Mouse (Mus musculus): ENCODE data around the gene Psd. TPM values are rescaled to one million over a fixed set of nuclear protein-coding genes. Genes with fewer than 3 reads are reported as not detected.

The Psd gene
- total and polyA plus RNA-seq, 2 experiments from 2014 or later: 1.7 to 13.4 TPM

DNA sequence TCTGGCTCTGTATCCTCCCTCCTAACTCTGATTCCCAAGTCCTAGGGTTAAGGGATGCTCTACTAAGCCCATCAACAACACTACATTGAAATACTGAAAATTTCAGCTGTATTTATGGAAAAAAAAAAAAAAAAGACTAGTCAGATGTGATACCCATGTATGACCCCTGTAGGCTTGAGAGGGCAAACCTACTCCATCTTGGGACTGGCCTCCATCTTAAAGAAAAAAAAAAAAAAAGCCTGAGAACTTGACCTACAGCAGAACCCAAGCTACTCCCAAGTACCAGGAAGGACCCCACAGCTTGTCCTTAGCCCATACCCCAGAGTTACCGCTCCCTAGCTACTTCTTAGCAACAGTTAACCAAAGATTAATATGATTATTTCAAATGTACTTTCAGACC, 20.2 kb upstream of the Psd start:
- H3K36me3 ChIP-seq (replicated peaks; ENCODE audit: control insufficient read depth, insufficient read depth, low read length): no peaks in the 10 kb centered on the region
- ATAC-seq (ENCODE audit: insufficient read depth, low read depth): no peak
- no peak for DNase-seq (ENCODE audit: low spot score)
- H3K27ac ChIP-seq (ENCODE audit: low read depth): no peak overlapping the region
- no peaks in the 10 kb centered on the region for H3K27me3 ChIP-seq (ENCODE audit: control insufficient read depth, insufficient read depth, low read length)
- no peak overlapping the region for H3K4me2 ChIP-seq (ENCODE audit: low read depth, low read length)
- no peaks in the 10 kb centered on the region; the same call in 1 of the 2 replicates for H3K4me1 ChIP-seq (ENCODE audit: control insufficient read depth, insufficient read depth)
- no peak overlapping the region for H3K9ac ChIP-seq (replicated peaks; ENCODE audit: low read depth, low read length)
- H3K9me3 ChIP-seq (replicated peaks; ENCODE audit: control insufficient read depth, low read length): no peaks in the 10 kb centered on the region
- WGBS: 100% methylated on average over 1 of the region's 1 CpGs
- no peak overlapping the region for H3K4me3 ChIP-seq (ENCODE audit: low read depth, low read length)
- no peak for TF ChIP-seq EP300 (IDR thresholded peaks at IDR 0.05; ENCODE audit: low read depth)
- no peak for TF ChIP-seq CTCF (IDR thresholded peaks at IDR 0.05; ENCODE audit: low read depth)

DNA sequence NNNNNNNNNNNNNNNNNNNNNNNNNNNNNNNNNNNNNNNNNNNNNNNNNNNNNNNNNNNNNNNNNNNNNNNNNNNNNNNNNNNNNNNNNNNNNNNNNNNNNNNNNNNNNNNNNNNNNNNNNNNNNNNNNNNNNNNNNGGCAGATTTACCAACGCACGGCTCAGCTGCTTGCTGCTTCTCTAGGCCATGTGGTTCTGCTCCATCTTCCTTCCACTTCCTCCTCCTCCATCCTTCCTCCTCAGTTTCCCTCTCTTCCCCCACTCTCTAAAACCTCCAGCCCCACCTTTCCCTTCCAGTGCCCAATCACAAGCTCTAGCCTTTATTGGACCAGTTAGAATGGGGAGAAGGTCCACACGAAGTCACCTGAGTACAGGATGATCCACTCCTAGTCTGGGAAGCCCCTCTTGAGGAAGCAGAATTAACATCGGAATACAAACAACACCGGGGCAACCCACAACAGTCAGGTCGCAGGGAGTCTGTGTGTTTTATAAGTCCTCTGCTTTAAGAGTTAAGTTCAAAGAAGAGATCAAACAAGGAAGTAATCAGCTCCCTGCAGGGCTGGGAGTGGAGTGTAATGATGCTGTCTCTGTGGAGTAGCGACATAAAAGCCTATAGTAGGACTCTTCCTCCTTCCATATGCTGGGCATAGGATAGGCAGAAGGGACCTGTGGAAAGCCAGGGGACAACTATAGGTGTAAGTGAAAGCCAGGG, 17.9 kb upstream of the Psd start:
- DNase-seq (ENCODE audit: low spot score) (no peak), ATAC-seq (ENCODE audit: insufficient read depth, low read depth) (no peak)
- no peaks in the 10 kb centered on the region for H3K9me3 ChIP-seq (replicated peaks; ENCODE audit: control insufficient read depth, low read length)
- no peaks in the 10 kb centered on the region for H3K36me3 ChIP-seq (replicated peaks; ENCODE audit: control insufficient read depth, insufficient read depth, low read length)
- no peaks in the 10 kb centered on the region; the same call in 1 of the 2 replicates for H3K4me1 ChIP-seq (ENCODE audit: control insufficient read depth, insufficient read depth)
- no peak overlapping the region for H3K4me3 ChIP-seq (ENCODE audit: low read depth, low read length)
- no peak overlapping the region for H3K4me2 ChIP-seq (ENCODE audit: low read depth, low read length)
- WGBS: 23% methylated on average over 7 of the region's 7 CpGs
- TF ChIP-seq CTCF (IDR thresholded peaks at IDR 0.05; ENCODE audit: low read depth) (no peak), EP300 (IDR thresholded peaks at IDR 0.05; ENCODE audit: low read depth) (no peak)
- no peaks in the 10 kb centered on the region for H3K27me3 ChIP-seq (ENCODE audit: control insufficient read depth, insufficient read depth, low read length)
- no peak overlapping the region for H3K9ac ChIP-seq (replicated peaks; ENCODE audit: low read depth, low read length)
- no peak overlapping the region for H3K27ac ChIP-seq (ENCODE audit: low read depth)

DNA sequence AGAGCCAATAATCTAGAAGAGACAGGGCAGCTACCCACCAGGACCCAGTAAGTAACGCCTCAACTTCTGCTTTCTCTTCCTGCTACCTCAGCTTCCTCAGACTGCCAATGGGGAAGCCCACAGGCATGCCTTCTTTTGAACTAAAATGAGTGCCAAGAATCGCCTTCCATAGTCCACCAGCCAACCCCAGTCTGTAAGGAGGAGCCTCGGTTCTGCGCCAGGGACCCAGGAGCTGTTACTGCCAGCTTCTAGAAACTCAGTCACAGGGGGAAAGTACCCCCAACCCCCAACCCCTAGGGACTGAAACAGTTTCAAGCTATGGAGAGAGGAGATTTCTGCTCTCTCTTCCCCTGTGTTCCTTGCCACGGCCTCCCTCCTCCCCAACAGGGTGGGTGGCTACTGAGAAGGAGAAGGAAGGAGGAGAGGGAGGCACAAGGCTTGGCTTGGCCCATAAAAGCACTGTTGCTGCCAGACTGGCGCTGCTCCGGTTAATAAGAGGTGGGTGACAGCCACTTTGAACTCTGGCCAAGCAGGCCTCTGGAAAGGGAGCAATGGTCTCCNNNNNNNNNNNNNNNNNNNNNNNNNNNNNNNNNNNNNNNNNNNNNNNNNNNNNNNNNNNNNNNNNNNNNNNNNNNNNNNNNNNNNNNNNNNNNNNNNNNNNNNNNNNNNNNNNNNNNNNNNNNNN, 12.5 kb upstream of the Psd start:
- DNase-seq (ENCODE audit: low spot score) (no peak), ATAC-seq (ENCODE audit: insufficient read depth, low read depth) (no peak)
- Histone ChIP-seq H3K27ac (ENCODE audit: low read depth) (peak overlapping the region; percentile 45), H3K27me3 (ENCODE audit: control insufficient read depth, insufficient read depth, low read length) (no peaks in the 10 kb centered on the region), H3K9ac (replicated peaks; ENCODE audit: low read depth, low read length) (0 out of 2 replicates have a peak overlapping the region, but pooled peaks have one; percentile 1), H3K4me2 (ENCODE audit: low read depth, low read length) (no peak overlapping the region; the same call in 1 of the 2 replicates), H3K9me3 (replicated peaks; ENCODE audit: control insufficient read depth, low read length) (no peaks in the 10 kb centered on the region), H3K4me1 (ENCODE audit: control insufficient read depth, insufficient read depth) (peaks cover 7% of the 10 kb centered on the region; the same call in 1 of the 2 replicates), H3K36me3 (replicated peaks; ENCODE audit: control insufficient read depth, insufficient read depth, low read length) (no peaks in the 10 kb centered on the region), H3K4me3 (ENCODE audit: low read depth, low read length) (no peak overlapping the region)
- 64% methylated on average over 6 of the region's 7 CpGs for WGBS
- TF ChIP-seq CTCF (IDR thresholded peaks at IDR 0.05; ENCODE audit: low read depth) (no peak), EP300 (IDR thresholded peaks at IDR 0.05; ENCODE audit: low read depth) (no peak)

DNA sequence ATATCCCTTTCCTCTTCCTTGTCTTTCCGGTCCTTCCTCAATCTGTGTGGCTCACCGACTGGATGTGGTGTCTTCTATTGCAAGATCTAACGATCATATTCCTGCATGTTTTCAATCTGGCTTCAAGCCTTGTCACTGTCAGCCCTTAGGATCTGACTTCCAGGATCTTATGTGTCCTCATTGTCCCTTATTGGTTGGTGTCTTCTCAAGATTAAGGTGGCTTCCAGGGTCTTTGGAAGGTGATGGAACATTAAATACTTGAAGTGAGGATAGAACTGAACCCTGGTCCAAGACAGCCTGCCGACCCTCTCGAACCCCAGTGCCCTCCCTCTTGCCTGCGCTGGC, 12.0 kb upstream of the Psd start:
- Histone ChIP-seq H3K27ac (ENCODE audit: low read depth) (peak overlapping the region; percentile 45), H3K9ac (replicated peaks; ENCODE audit: low read depth, low read length) (0 out of 2 replicates have a peak overlapping the region, but pooled peaks have one; percentile 1), H3K9me3 (replicated peaks; ENCODE audit: control insufficient read depth, low read length) (no peaks in the 10 kb centered on the region), H3K4me2 (ENCODE audit: low read depth, low read length) (peak overlapping the region; percentile 45), H3K36me3 (replicated peaks; ENCODE audit: control insufficient read depth, insufficient read depth, low read length) (no peaks in the 10 kb centered on the region), H3K4me1 (ENCODE audit: control insufficient read depth, insufficient read depth) (peaks cover 7% of the 10 kb centered on the region; the same call in 1 of the 2 replicates), H3K27me3 (ENCODE audit: control insufficient read depth, insufficient read depth, low read length) (no peaks in the 10 kb centered on the region), H3K4me3 (ENCODE audit: low read depth, low read length) (peak overlapping the region; percentile 87)
- ATAC-seq (ENCODE audit: insufficient read depth, low read depth): peak; percentile 25
- WGBS: 47% methylated on average over 6 of the region's 6 CpGs
- TF ChIP-seq EP300 (IDR thresholded peaks at IDR 0.05; ENCODE audit: low read depth) (no peak), CTCF (IDR thresholded peaks at IDR 0.05; ENCODE audit: low read depth) (no peak)
- DNase-seq (ENCODE audit: low spot score): no peak

DNA sequence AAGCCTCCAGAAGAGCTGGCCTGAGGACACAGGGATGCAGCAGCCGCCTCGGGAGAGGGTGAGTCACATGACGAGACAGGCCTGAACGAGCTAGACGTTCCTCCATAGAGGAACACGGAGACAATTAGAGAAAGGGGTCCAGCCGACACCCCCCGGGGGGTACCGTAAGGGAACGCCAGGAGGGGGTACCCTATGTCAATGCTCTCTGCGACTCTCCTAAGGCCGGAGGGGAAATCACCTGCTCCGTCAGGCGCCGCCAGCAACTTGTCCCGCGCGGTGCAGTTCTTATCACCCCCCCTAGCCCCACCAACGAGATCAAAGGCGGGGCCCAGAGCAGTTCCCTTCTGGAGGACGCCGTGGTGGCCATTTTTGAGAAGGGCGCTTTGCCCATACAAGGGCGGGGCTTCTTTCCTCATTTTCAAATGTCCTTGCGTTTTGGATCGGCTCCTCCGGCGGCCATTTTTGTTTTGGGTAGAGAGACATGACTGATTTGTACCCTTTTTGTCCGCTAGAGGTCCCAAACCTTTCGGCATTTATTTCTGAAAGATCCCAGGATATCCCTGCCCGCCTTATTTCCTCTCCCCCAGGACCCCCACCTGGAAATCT, 11.5 kb upstream of the Psd start, which contains the start of gene Cuedc2:
Gene Cuedc2, minus strand, starts transcription at position 372 of the 606 bp plus-strand sequence.
- DNase-seq (ENCODE audit: low spot score): peak; percentile 95
- TF ChIP-seq CTCF (IDR thresholded peaks at IDR 0.05; ENCODE audit: low read depth) (peak; percentile 60), EP300 (IDR thresholded peaks at IDR 0.05; ENCODE audit: low read depth) (peak; percentile 69; the same call in 1 of the 2 replicates)
- Histone ChIP-seq H3K9me3 (replicated peaks; ENCODE audit: control insufficient read depth, low read length) (no peaks in the 10 kb centered on the region), H3K27me3 (ENCODE audit: control insufficient read depth, insufficient read depth, low read length) (no peaks in the 10 kb centered on the region), H3K9ac (replicated peaks; ENCODE audit: low read depth, low read length) (peak within 1 kb of the TSS; percentile 80), H3K27ac (ENCODE audit: low read depth) (peak within 1 kb of the TSS; percentile 72), H3K4me1 (ENCODE audit: control insufficient read depth, insufficient read depth) (peaks cover 7% of the 10 kb centered on the region; the same call in 1 of the 2 replicates), H3K4me2 (ENCODE audit: low read depth, low read length) (peak within 1 kb of the TSS; percentile 90), H3K36me3 (replicated peaks; ENCODE audit: control insufficient read depth, insufficient read depth, low read length) (no peaks in the 10 kb centered on the region), H3K4me3 (ENCODE audit: low read depth, low read length) (peak within 1 kb of the TSS; percentile 87)
- peak; percentile 89 for ATAC-seq (ENCODE audit: insufficient read depth, low read depth)
- under 1% methylated on average over 31 of the region's 31 CpGs for WGBS
